Mouse (Mus musculus) splenic B cell, adult 2 months (primary cell): ENCODE results near the gene Rasa2.
"Not testable (repeated sequence)": the region's sequence is repeated elsewhere in the genome, so short reads cannot be mapped to it uniquely, and the experiment has no call there.

Source experiments
- DNase-seq: peaks from one replicate; pipeline ENCODE4 v3.0.0-alpha.2; 2011; ENCODE audit warnings: low read depth, low spot score
- H3K27me3 ChIP-seq: 2 replicates; pipeline ENCODE4 v1.6.1; 2012; ENCODE audit warnings: mild to moderate bottlenecking, low read length, moderate library complexity, mixed read lengths; ENCODE audit not compliant: control insufficient read depth, poor library complexity, insufficient read depth, severe bottlenecking
- H3K36me3 ChIP-seq: 2 replicates; pipeline ENCODE4 v1.6.1; 2012; ENCODE audit warnings: mild to moderate bottlenecking, low read length, moderate library complexity, mixed read lengths; ENCODE audit not compliant: control insufficient read depth, poor library complexity, insufficient read depth, severe bottlenecking

The Rasa2 gene

DNA sequence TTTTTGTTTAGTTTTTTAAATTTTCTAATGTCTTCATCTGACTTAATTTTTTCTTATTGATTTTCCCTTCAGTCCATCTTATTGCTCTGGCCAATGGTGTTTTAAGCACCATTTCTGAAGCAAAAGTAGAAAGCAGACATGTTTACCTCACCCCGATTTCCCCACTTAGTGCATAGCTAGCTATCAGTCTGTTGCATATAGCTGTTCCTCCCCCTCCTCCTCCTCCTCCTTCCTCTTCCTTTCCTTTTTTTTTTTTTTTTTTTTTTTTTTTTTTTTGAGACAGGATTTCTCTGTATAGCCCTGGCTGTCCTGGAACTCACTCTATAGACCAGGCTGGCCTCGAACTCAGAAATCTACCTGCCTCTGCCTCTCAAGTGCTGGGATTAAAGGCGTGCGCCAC, 95.3 kb downstream of the Rasa2 start:
- H3K36me3 ChIP-seq, H3K27me3 ChIP-seq, DNase-seq: not testable (repeated sequence)

- H3K27me3 ChIP-seq = no peaks in the 10 kb centered on the region
- no peaks in the 10 kb centered on the region for H3K36me3 ChIP-seq
- DNase-seq = no peak
These were observed 96.0 kb downstream of the Rasa2 start for GRCm38 (mm10) chr9:96535431-96535830.

GRCm38 (mm10) chr9:96534256-96534655, 97.2 kb downstream of the Rasa2 start:
- Histone ChIP-seq H3K27me3 (no peaks in the 10 kb centered on the region), H3K36me3 (no peaks in the 10 kb centered on the region)
- no peak for DNase-seq

DNA sequence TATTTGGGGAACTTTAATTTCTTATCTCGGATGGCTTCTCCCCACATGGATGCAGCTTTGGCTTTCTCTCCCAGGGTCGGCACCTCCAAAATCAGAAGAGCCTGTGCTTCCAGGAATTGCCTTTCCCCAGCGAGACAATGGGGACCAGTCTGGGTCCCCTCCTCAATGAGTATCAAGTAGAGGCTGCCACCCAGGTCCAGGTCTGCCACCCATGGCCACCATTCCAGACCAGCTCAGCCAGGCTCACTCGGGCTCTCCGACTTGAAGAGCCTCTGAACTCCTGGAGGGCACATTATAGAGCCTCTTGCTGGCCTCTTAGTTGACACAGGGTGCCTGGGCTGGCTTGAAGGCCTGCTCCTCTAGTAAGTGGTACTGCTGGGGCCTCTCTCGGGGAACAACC, 97.9 kb downstream of the Rasa2 start:
- Histone ChIP-seq H3K36me3 (no peaks in the 10 kb centered on the region), H3K27me3 (no peaks in the 10 kb centered on the region)
- DNase-seq = no peak

DNA sequence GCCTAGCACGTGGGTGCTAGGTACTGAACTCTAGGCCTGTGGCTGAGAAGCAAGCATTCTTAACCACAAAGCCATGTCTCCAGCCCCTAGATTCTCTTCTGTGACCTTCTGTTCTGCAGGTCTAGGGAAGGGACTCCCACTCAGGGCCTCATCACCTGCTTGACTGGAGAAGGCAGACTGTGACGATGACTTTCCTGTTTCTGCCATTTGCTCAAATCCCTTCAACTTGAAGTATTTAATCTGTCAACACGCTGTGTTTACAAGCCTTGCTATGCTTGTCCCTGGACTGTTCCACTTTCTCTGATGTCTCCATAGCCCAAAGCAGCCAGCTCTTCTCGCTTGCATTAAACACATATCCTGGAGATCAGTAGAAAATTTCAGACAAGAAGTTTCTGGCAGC, 98.9 kb downstream of the Rasa2 start:
- Histone ChIP-seq H3K27me3 (no peaks in the 10 kb centered on the region), H3K36me3 (no peaks in the 10 kb centered on the region)
- DNase-seq = no peak

DNA sequence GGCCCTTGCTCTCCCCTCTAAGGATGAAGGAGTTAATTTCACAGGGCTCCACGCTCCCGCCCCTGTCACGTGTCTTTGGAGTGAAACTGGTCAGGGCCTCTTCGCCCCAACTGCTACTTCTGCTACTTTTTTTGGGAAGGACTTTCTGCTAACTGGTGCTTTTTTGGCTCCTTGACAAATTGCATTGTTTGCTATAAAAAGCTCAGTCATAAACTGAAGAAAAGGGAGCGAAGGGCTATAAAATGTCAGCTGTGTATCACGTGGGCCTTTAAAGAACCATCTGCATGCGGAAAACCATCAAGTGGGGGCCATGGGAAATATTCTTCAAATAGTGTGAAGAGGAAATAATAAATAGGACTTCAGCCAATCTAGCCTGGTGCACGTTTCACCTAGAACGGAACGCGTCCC, 100.7 kb downstream of the Rasa2 start:
- no peaks in the 10 kb centered on the region for H3K36me3 ChIP-seq
- no peak for DNase-seq
- no peaks in the 10 kb centered on the region for H3K27me3 ChIP-seq

GRCm38 (mm10) chr9:96529961-96530673, 101.3 kb downstream of the Rasa2 start:
- Histone ChIP-seq H3K27me3 (no peaks in the 10 kb centered on the region), H3K36me3 (no peaks in the 10 kb centered on the region)
- no peak for DNase-seq

- no peaks in the 10 kb centered on the region for H3K27me3 ChIP-seq
- H3K36me3 ChIP-seq = no peaks in the 10 kb centered on the region
- DNase-seq = no peak
These were observed 105.4 kb downstream of the Rasa2 start for GRCm38 (mm10) chr9:96526011-96526410.

GRCm38 (mm10) chr9:96524972-96525506, 106.4 kb downstream of the Rasa2 start, which contains the start of gene Gm28729:
Gene Gm28729, minus strand, starts transcription at chr9:96525264.
- H3K27me3 ChIP-seq = no peaks in the 10 kb centered on the region

DNA sequence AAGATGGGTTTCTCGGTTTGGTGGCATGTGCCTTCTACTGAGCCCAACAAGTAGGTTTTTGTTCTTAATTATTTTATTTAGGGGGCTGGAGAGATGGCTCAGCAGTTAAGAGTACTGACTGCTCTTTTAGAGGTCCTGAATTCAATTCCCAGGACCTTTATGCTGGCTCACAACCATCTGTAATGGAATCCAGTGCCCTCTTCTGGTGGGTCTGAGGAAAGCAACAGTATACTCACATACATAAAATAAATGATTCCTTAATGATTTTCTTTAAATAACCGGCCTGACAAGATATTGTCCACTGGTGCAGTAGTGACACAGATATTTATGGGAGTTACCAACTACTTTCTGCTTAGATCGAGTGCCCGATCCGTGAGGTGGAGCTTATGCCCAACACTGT, 108.3 kb downstream of the Rasa2 start:
- no peak for DNase-seq
- H3K36me3 ChIP-seq = no peaks in the 10 kb centered on the region

More at GRCm38 (mm10) chr9:96524972-96525506, 106.4 kb downstream of the Rasa2 start, which contains the start of gene Gm28729:
- no peaks in the 10 kb centered on the region for H3K36me3 ChIP-seq
- no peak for DNase-seq

GRCm38 (mm10) chr9:96521574-96521973, 109.8 kb downstream of the Rasa2 start:
- not testable (repeated sequence) for DNase-seq, H3K27me3 ChIP-seq, H3K36me3 ChIP-seq

More for the DNA sequence above, 108.3 kb downstream of the Rasa2 start:
- no peaks in the 10 kb centered on the region for H3K27me3 ChIP-seq

- Histone ChIP-seq H3K27me3 (no peaks in the 10 kb centered on the region), H3K36me3 (no peaks in the 10 kb centered on the region)
- no peak for DNase-seq
These were observed 114.0 kb downstream of the Rasa2 start for GRCm38 (mm10) chr9:96517429-96517828.

DNA sequence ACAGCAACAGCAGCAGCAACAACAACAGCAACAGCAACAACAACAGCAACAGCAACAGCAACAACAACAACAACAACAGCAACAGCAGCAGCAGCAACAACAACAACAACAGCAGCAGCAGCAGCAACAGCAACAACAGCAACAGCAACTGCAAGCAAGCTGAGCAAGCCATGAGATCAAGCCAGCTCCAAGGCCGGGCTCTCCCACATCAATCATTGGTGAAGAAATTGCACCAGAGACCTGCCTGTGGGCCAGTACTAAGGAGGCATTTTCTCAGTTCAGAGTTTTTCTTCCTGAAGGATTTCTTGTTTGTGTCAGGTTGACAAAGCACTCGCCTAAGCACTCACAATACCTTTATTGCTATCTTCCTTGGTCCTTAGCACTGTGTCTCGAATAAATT, 114.6 kb downstream of the Rasa2 start:
- no peaks in the 10 kb centered on the region for H3K36me3 ChIP-seq
- no peaks in the 10 kb centered on the region for H3K27me3 ChIP-seq
- DNase-seq = no peak

GRCm38 (mm10) chr9:96515737-96516136, 115.7 kb downstream of the Rasa2 start:
- H3K27me3 ChIP-seq = no peaks in the 10 kb centered on the region
- DNase-seq = no peak
- no peaks in the 10 kb centered on the region for H3K36me3 ChIP-seq

- Histone ChIP-seq H3K36me3 (no peaks in the 10 kb centered on the region), H3K27me3 (no peaks in the 10 kb centered on the region)
- DNase-seq = no peak
These were observed 117.1 kb downstream of the Rasa2 start for GRCm38 (mm10) chr9:96514278-96514677.
